13 mouse cellular contexts compared by ENCODE assay signal in the genomic region with DNA sequence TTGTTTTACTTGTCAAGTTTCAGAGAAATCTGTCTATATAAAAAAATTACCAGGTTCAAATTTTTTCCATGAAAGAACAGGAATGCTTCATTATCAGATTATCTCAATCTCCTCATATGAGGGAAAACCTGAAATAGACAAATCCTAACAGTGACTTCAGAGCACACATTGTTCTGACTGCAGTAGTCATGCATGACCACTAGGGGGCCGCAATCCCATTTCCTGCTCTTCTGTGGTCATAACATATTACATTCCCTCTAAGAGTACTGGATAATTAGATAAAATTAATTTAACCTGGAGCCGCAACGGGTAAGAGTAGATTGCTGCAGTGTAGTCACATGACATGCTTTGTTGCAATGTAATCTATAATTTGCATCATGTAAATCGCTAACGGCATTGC. TPM values are rescaled to one million over a fixed set of nuclear protein-coding genes. Genes with fewer than 3 reads are reported as not detected.
DNase-seq lines count a peak whose midpoint lies in the region; ATAC-seq and TF ChIP-seq lines count a peak whose summit lies in the region.
"Had no signal": no experiment of that assay in that cellular context is flagged by ENCODE, and none has a peak within 500 bp of the region (broad histone marks: within the 10 kb centered on the region; RNA-seq: fewer than 3 reads in every experiment).

No protein-coding gene starts in this region.

- DNase-seq in CD4-positive, CD25-positive, alpha-beta regulatory T cell, adult 2 months (ENCODE audit: low read depth, low spot score) = peak; percentile 0
- DNase-seq in neural tube, embryonic 11.5 days (ENCODE audit: low spot score) = peak; percentile 18
- no peak for DNase-seq in layer of hippocampus, adult 18-20 months (ENCODE audit: low spot score in 2 of 2)
- DNase-seq: gastrocnemius, postnatal 25 days had no signal

- H3K9me3 ChIP-seq in intestine, postnatal 0 days (ENCODE audit: control insufficient read depth) = no peaks in the 10 kb centered on the region
- no peaks in the 10 kb centered on the region for H3K9me3 ChIP-seq in intestine, embryonic 16.5 days (ENCODE audit: control insufficient read depth, low read length)
- H3K9me3 ChIP-seq in neural tube, embryonic 11.5 days (ENCODE audit: control insufficient read depth, low read length) = no peaks in the 10 kb centered on the region
- H3K9me3 ChIP-seq in neural tube, embryonic 15.5 days (replicated peaks) = no peaks in the 10 kb centered on the region
- H3K9me3 ChIP-seq: embryonic facial prominence, embryonic 12.5 days; hindbrain, embryonic 12.5 days; midbrain, embryonic 12.5 days had no signal

- TF ChIP-seq CTCF in intestine, postnatal 0 days (IDR thresholded peaks at IDR 0.05; ENCODE audit: low read depth) = peak; percentile 65

- no peak overlapping the region for H3K4me3 ChIP-seq in intestine, postnatal 0 days (ENCODE audit: low read depth, low read length)
- H3K4me3 ChIP-seq in intestine, embryonic 16.5 days (ENCODE audit: low read length) = no peak overlapping the region
- H3K4me3 ChIP-seq in neural tube, embryonic 11.5 days (ENCODE audit: low read depth, low read length) = no peak overlapping the region
- H3K4me3 ChIP-seq in neural tube, embryonic 15.5 days (replicated peaks) = no peak overlapping the region
- H3K4me3 ChIP-seq: embryonic facial prominence, embryonic 12.5 days; hindbrain, embryonic 12.5 days; midbrain, embryonic 12.5 days had no signal

- H3K27me3 ChIP-seq in intestine, postnatal 0 days (replicated peaks; ENCODE audit: control insufficient read depth, insufficient read depth, low read length) = no peaks in the 10 kb centered on the region
- H3K27me3 ChIP-seq in intestine, embryonic 16.5 days (replicated peaks; ENCODE audit: control insufficient read depth, insufficient read depth, low read length) = no peaks in the 10 kb centered on the region
- H3K27me3 ChIP-seq in neural tube, embryonic 11.5 days (ENCODE audit: control insufficient read depth, insufficient read depth, low read length) = no peaks in the 10 kb centered on the region
- H3K27me3 ChIP-seq in neural tube, embryonic 15.5 days (replicated peaks) = no peaks in the 10 kb centered on the region
- H3K27me3 ChIP-seq: embryonic facial prominence, embryonic 12.5 days; hindbrain, embryonic 12.5 days; midbrain, embryonic 12.5 days had no signal

- no peak overlapping the region for H3K27ac ChIP-seq in intestine, postnatal 0 days (ENCODE audit: low read depth, low read length)
- no peak overlapping the region for H3K27ac ChIP-seq in intestine, embryonic 16.5 days (ENCODE audit: low read length)
- no peak overlapping the region for H3K27ac ChIP-seq in neural tube, embryonic 11.5 days (ENCODE audit: low read depth, low read length)
- H3K27ac ChIP-seq in neural tube, embryonic 15.5 days (replicated peaks) = no peak overlapping the region
- H3K27ac ChIP-seq: embryonic facial prominence, embryonic 12.5 days; hindbrain, embryonic 12.5 days; midbrain, embryonic 12.5 days had no signal

- no peak for ATAC-seq in CD4-positive, CD25-positive, alpha-beta regulatory T cell, adult 4 months
- no peak for ATAC-seq in intestine, postnatal 0 days
- ATAC-seq in intestine, embryonic 16.5 days = no peak
- no peak for ATAC-seq in neural tube, embryonic 11.5 days (ENCODE audit: insufficient read depth, low FRiP score, low TSS enrichment)
- ATAC-seq in neural tube, embryonic 15.5 days (ENCODE audit: low FRiP score) = no peak
- 0 out of 2 replicates have a peak, but pooled peaks have one; percentile 57 for ATAC-seq in megakaryocyte-erythroid progenitor cell, adult 5-6 weeks (replicated peaks; ENCODE audit: low FRiP score, low TSS enrichment, poor library complexity, severe bottlenecking)

- H3K9ac ChIP-seq in intestine, postnatal 0 days (ENCODE audit: low read depth, low read length) = no peak overlapping the region
- H3K9ac ChIP-seq in intestine, embryonic 16.5 days (ENCODE audit: low read depth, low read length) = no peak overlapping the region
- no peak overlapping the region for H3K9ac ChIP-seq in neural tube, embryonic 11.5 days (ENCODE audit: low read length)
- H3K9ac ChIP-seq in neural tube, embryonic 15.5 days (replicated peaks) = no peak overlapping the region
- H3K9ac ChIP-seq: embryonic facial prominence, embryonic 12.5 days; hindbrain, embryonic 12.5 days; midbrain, embryonic 12.5 days had no signal

- no peak overlapping the region for H3K4me2 ChIP-seq in intestine, postnatal 0 days (replicated peaks; ENCODE audit: low read depth)
- H3K4me2 ChIP-seq in intestine, embryonic 16.5 days (ENCODE audit: low read depth, low read length) = no peak overlapping the region
- H3K4me2 ChIP-seq in neural tube, embryonic 11.5 days (ENCODE audit: low read depth) = no peak overlapping the region
- no peak overlapping the region for H3K4me2 ChIP-seq in neural tube, embryonic 15.5 days
- H3K4me2 ChIP-seq: embryonic facial prominence, embryonic 12.5 days; hindbrain, embryonic 12.5 days; midbrain, embryonic 12.5 days had no signal

- WGBS in intestine, postnatal 0 days = 65% methylated on average over 5 of the region's 5 CpGs
- WGBS in intestine, embryonic 16.5 days = 62% methylated on average over 5 of the region's 5 CpGs
- 70% methylated on average over 5 of the region's 5 CpGs for WGBS in neural tube, embryonic 11.5 days
- WGBS in neural tube, embryonic 15.5 days = 68% methylated on average over 5 of the region's 5 CpGs

- H3K36me3 ChIP-seq in intestine, postnatal 0 days (ENCODE audit: control insufficient read depth, insufficient read depth) = no peaks in the 10 kb centered on the region
- H3K36me3 ChIP-seq in intestine, embryonic 16.5 days (ENCODE audit: control insufficient read depth, insufficient read depth, low read length) = no peaks in the 10 kb centered on the region
- H3K36me3 ChIP-seq in neural tube, embryonic 11.5 days (ENCODE audit: control insufficient read depth, insufficient read depth, low read length) = no peaks in the 10 kb centered on the region
- H3K36me3 ChIP-seq in neural tube, embryonic 15.5 days = no peaks in the 10 kb centered on the region
- H3K36me3 ChIP-seq: embryonic facial prominence, embryonic 12.5 days; hindbrain, embryonic 12.5 days; midbrain, embryonic 12.5 days had no signal

- no peaks in the 10 kb centered on the region for H3K4me1 ChIP-seq in intestine, postnatal 0 days (replicated peaks; ENCODE audit: control insufficient read depth, insufficient read depth, low read length)
- H3K4me1 ChIP-seq in intestine, embryonic 16.5 days (ENCODE audit: control insufficient read depth, insufficient read depth, low read length) = no peaks in the 10 kb centered on the region
- H3K4me1 ChIP-seq in neural tube, embryonic 11.5 days (ENCODE audit: control insufficient read depth, insufficient read depth, low read length) = no peaks in the 10 kb centered on the region
- no peaks in the 10 kb centered on the region for H3K4me1 ChIP-seq in neural tube, embryonic 15.5 days
- H3K4me1 ChIP-seq: embryonic facial prominence, embryonic 12.5 days; hindbrain, embryonic 12.5 days; midbrain, embryonic 12.5 days had no signal

RNA-seq across cellular contexts. Expression of gene Htr2c, which starts 17.6 kb away (rescaled TPM):
- not detected for polyA plus RNA-seq in CD4-positive, CD25-positive, alpha-beta regulatory T cell, adult 4 months (2017; shearing (Covaris generic))
- 0.05 TPM in 1 of 2 replicates, not detected in the other for polyA plus RNA-seq in intestine, postnatal 0 days (2015; fragmentation: Nextera tagmentation; extraction: Ambion mirVana)
- not detected in 2 replicates for polyA plus RNA-seq in intestine, embryonic 16.5 days (2015; fragmentation: Nextera tagmentation; extraction: Ambion mirVana)
- 0.21 and 0.27 TPM in 2 replicates for polyA plus RNA-seq in neural tube, embryonic 11.5 days (2014; fragmentation: Nextera tagmentation; extraction: Ambion mirVana)
- polyA plus RNA-seq in neural tube, embryonic 15.5 days (2015; fragmentation: Nextera tagmentation; extraction: Ambion mirVana) = 4.1 TPM in 2 replicates
- total RNA-seq in megakaryocyte-erythroid progenitor cell, adult 5-6 weeks (2014; fragmentation: Nextera tagmentation) = not detected in 2 replicates
- total RNA-seq in megakaryocyte-erythroid progenitor cell, adult 5-6 weeks (2017) = not detected in 2 replicates
- 10 to 100 TPM; 22.3 to 32.1 TPM for total RNA-seq in layer of hippocampus, adult 18-20 months (2021)
- total RNA-seq: adrenal gland, postnatal 36 days; gastrocnemius, postnatal 25 days had no signal

Comparison
In these comparisons a context has a peak if more than half of its experiments do, and no peak if none do; other contexts are left out.
1. DNase-seq: peak in CD4-positive, CD25-positive, alpha-beta regulatory T cell, adult 2 months (single experiment) and neural tube, embryonic 11.5 days (single experiment); none in layer of hippocampus, adult 18-20 months (0 of 2).